Mouse (Mus musculus) embryonic fibroblast, embryonic 13.5 days (primary cell): ENCODE data around the gene Kirrel2. TPM values are rescaled to one million over a fixed set of nuclear protein-coding genes. Genes with fewer than 3 reads are reported as not detected.

Experiments
- H3K27ac ChIP-seq: 2 replicates; pipeline ENCODE4 v1.5.1; 2012; ENCODE audit warnings: low read length, control low read depth, inconsistent platforms; ENCODE audit not compliant: insufficient read depth
- H3K4me1 ChIP-seq: 2 replicates; pipeline ENCODE4 v1.6.1; 2011; ENCODE audit warnings: low read length; ENCODE audit not compliant: control insufficient read depth, insufficient read depth
- H3K4me3 ChIP-seq: 2 replicates; pipeline ENCODE4 v1.5.1; 2011; ENCODE audit warnings: mild to moderate bottlenecking, control low read depth, low read length; ENCODE audit not compliant: insufficient read depth
- CTCF ChIP-seq: IDR thresholded peaks from 2 replicates; pipeline ENCODE4 v1.5.1; 2011; ENCODE audit warnings: mild to moderate bottlenecking, control low read depth, low read length, moderate library complexity, borderline replicate concordance; ENCODE audit not compliant: insufficient read depth
- POLR2A ChIP-seq: IDR thresholded peaks from 2 replicates; pipeline ENCODE4 v1.6.1; 2011; ENCODE audit warnings: low read depth, mild to moderate bottlenecking, control low read depth, low read length, moderate library complexity
- polyA plus RNA-seq: library from polyadenylated mRNA; stranded (reverse); fragments of >200 nt; gene quantifications from 2 replicates; pipeline ENCODE4 v1.2.4, GENCODE M21; 2011; ENCODE audit warnings: low read depth; ENCODE audit not compliant: missing spikeins, insufficient read length

The Kirrel2 gene
- polyA plus RNA-seq, 1 experiment: not detected

DNA sequence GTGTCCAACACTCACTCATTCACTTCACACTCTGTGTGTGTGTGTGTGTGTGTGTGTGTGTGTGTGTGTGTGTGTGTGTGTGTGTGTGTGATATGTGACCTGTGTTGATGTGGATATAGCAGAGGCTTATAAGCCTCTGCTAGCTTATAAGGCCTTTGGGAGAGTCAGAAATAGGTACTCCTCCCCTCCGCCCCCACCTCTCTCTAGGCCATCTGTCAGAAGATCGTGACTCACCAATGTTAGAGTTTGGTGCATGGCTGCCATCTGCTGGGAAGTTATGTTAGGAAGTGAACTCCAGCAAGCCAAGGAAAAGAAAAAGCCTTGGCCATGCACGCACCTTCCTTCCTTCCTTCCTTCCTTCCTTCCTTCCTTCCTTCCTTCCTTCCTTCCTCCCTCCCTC lies 25.7 kb downstream of the Kirrel2 start:
- H3K4me3 ChIP-seq: no peak overlapping the region
- 0 out of 2 replicates have a peak, but pooled peaks cover 3% of the 10 kb centered on the region for H3K4me1 ChIP-seq
- H3K27ac ChIP-seq: no peak overlapping the region
- TF ChIP-seq POLR2A: no peak
- TF ChIP-seq CTCF: peak; percentile 36; the same call in 1 of the 2 replicates

DNA sequence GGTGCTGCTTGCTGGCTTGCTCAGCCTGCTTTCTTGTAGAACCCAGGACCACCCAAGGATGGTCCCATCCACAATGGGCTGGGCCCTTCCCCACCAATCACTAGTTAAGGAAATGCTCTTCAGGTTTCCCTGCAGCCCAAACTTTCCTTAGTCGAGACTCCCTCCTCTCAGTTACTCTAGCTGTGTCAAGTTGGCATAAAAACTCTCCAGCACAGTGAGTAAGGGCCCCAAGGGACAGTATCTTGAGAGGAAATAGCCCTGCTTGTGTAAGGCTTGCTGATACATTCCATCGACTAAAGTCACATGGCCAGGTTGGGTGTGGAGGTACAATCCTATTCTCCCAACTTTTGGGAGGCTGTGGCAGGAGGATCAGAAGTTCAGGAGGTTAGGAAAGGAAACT lies 27.3 kb downstream of the Kirrel2 start:
- TF ChIP-seq POLR2A (no peak), CTCF (no peak)
- H3K4me1 ChIP-seq: 0 out of 2 replicates have a peak, but pooled peaks cover 3% of the 10 kb centered on the region
- H3K27ac ChIP-seq: no peak overlapping the region; the same call in 1 of the 2 replicates
- H3K4me3 ChIP-seq: no peak overlapping the region

- H3K4me3 ChIP-seq: no peak overlapping the region
- TF ChIP-seq CTCF: no peak
- no peak for TF ChIP-seq POLR2A
- 0 out of 2 replicates have a peak, but pooled peaks cover 3% of the 10 kb centered on the region for H3K4me1 ChIP-seq
- no peak overlapping the region for H3K27ac ChIP-seq
These were observed 28.2 kb downstream of the Kirrel2 start for GRCm38 (mm10) chr7:30429327-30429726.

DNA sequence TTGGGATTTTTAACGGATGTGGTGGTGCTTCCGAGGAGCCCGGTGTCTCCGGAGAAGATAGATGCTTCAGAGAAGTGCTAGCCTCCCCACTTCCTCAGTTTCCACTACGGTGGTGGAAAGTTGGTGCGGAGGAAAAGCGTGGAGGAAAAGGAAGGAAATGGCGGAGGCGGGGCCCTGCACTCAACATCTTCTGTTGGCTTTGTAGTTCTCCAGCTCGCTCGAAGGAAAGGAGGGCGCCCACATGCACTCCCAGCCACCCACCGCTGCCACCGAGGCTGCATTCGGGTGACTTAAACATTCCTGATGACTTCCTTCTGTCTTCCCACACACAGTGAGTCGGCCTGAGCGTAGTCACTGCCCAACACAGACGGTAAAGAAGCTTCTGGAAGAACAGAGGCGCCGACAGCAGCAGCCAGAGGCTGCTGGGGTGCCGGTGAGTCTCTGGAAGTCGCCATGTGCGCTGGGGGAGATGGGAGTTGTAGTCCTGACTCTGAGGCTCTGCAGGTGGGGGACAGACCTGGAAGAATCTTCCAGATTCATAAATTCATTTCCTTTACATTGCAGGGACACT lies 34.3 kb downstream of the Kirrel2 start:
- Histone ChIP-seq H3K4me1 (peaks cover 3% of the 10 kb centered on the region; the same call in 1 of the 2 replicates), H3K4me3 (peak overlapping the region; percentile 53), H3K27ac (no peak overlapping the region)
- TF ChIP-seq POLR2A (no peak), CTCF (no peak)

DNA sequence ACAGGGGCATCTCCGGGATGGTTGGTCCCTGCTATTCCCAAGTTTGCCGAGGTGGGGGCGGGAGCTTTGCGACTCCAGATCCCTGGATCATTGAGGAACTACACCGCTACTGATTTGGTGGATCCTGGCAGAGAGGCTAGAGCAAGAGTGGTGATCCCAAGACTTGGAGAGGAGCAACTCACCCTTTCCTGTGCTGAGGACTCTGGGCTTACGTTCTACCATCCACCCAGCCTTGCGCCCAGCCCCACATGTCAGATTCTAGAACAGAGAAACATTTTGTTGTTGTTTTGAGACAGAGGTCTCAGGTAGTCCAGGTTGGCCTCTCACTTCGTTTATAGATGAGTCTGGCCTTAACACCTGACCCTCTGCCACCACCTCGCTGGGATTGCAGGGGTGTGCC lies 34.9 kb downstream of the Kirrel2 start:
- peak overlapping the region; percentile 53 for H3K4me3 ChIP-seq
- H3K27ac ChIP-seq: no peak overlapping the region
- TF ChIP-seq CTCF (no peak), POLR2A (no peak)
- peaks cover 3% of the 10 kb centered on the region; the same call in 1 of the 2 replicates for H3K4me1 ChIP-seq

DNA sequence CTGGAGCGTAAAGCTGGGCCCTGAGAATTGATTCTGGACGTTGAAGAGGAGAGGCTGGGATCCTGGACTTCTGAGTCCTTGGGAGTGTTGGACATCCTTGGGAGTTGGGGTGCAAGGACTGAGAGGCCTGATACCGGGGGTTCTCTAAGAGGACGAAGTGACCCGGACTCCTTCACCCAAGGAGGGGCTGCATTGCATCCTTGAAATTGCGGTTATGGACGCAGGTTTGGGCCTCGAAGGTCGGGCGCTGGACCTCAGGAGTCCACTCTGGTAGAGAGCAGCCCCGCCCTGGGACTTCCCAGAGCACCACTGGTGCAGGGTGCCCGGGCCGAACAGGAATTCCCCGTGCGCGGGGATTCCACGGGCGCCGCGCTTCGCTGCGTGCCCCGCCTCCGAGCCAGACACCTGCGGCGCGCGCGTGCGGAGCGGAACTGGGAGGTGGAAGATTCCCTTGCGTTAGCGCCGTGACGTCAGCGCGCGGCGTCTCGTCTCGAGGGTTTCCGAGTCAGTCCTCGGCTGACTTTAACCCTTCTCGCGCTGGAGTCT lies 35.5 kb downstream of the Kirrel2 start:
- peaks cover 3% of the 10 kb centered on the region; the same call in 1 of the 2 replicates for H3K4me1 ChIP-seq
- peak overlapping the region; percentile 53 for H3K4me3 ChIP-seq
- no peak overlapping the region for H3K27ac ChIP-seq
- TF ChIP-seq CTCF (no peak), POLR2A (no peak; the same call in 1 of the 2 replicates)

GRCm38 (mm10) chr7:30421175-30421889 lies 36.2 kb downstream of the Kirrel2 start, which contains the start of gene Nfkbid:
Gene Nfkbid, plus strand, starts transcription at chr7:30421732.
- no peak for TF ChIP-seq POLR2A
- no peak for TF ChIP-seq CTCF
- peak within 1 kb of the TSS; percentile 53 for H3K4me3 ChIP-seq
- H3K27ac ChIP-seq: no peak within 1 kb of the TSS
- peaks cover 3% of the 10 kb centered on the region; the same call in 1 of the 2 replicates for H3K4me1 ChIP-seq

DNA sequence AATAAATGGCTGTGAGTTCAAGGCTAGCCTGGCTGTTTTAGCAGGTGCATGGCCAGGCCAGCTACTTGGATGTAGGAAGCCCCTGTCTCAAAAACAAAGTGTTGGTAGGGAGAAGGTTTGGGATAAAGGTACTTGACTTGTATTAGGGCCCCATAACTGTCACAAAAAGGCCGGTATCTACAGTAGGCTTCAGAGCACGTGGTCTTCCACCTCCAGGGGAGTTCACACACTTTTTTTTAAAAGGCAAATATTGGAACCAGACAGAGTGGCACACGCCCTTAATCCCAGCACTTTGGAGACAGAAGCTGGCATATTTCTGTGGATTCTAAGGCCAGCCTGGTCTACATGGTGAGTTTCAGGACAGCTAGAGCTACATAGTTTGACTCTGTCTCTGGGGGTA lies 36.8 kb downstream of the Kirrel2 start:
- Histone ChIP-seq H3K4me3 (no peak overlapping the region), H3K4me1 (peaks cover 3% of the 10 kb centered on the region; the same call in 1 of the 2 replicates), H3K27ac (no peak overlapping the region)
- TF ChIP-seq CTCF (no peak), POLR2A (no peak)

DNA sequence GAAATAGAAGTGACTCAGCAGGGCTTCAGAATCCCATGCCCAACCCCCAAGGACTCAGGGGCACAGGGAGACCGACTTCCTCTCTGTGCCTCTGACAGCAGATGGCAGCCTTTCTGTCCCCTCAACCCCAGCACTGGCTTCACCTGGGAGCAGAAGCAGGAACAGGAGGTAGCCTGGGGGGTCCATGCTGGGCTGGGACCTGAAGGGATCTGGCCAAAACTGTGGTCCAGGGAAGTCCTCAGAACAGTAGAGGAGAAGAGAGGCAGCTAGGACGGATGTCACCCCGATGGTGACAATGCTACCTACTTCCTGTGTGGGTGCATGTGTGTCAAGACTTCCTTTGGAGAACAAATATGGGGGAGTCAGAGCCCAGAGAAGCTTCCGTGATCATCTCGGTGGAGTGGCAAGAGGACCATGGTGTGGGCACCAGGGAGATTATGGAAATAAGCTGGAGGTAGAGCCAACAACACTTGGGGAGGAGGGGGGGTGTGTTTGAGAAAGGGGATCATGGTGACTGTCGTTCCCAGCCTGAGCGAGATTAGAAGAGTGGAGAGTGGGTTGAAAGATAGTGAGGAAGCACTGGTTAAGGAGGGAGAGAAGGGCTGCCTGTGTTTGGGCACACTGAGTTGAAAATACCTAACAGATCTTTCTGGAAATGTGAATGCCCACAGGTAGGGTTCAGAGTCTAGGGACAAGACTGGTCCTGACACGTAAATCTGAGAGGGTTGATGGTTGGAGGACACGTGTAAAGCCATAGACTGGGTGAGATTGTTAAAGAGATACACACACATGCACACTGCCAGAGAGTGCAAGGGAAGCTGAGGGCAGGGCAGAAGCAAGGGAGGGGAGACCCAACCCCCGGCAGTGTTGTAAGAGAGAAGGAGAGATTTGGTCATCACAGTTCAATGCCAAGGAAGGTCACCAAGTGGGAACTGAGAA lies 37.7 kb downstream of the Kirrel2 start, which contains the start of gene Hcst:
Hcst (minus strand) TSS at position 294 of the 939 bp plus-strand sequence.
- no peak within 1 kb of the TSS for H3K4me3 ChIP-seq
- TF ChIP-seq CTCF: no peak
- TF ChIP-seq POLR2A: no peak
- no peak within 1 kb of the TSS for H3K27ac ChIP-seq
- H3K4me1 ChIP-seq: peaks cover 3% of the 10 kb centered on the region; the same call in 1 of the 2 replicates
